Mouse (Mus musculus): ENCODE data around the gene Krtcap3.

DNA sequence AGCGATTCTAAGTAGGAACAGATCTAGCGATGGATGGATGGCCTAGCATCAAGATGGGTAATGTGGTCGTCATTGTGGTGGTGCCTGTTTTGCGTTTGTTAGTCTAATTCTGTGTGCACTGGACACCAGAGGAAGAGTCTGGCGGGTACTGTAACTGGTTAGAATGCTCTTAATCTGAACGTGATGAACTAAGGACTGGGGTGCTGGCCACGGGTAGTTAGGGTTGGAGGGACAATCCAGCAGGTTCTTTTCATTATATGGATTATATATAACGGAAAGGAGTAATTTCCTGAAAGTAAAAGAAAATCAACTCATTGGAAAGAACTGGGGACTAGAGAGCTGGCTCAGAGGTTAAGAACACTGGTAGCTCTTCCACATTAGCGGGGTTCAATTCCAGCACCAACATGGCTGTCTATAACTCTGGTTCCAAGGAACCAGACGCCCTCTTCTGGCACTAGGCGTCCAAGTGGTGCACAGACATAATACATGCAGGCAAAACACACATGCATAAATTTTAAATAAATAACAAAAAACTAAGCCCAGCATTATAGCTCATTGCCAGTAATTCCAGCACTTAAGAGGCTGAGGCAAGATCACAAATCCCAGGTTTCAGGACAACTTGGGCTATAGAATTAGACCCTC, 30.1 kb upstream of the Krtcap3 start:
- TF ChIP-seq POLR2A (IDR thresholded peaks at IDR 0.05; ENCODE audit: insufficient read depth, low read depth, low read length) = no peak
- peak; percentile 41 for TF ChIP-seq CTCF (IDR thresholded peaks at IDR 0.05)
